Mouse (Mus musculus) cerebellum, adult 2 months (tissue): ENCODE results near the gene Cwc27.

Source experiments
- CTCF ChIP-seq: fragments of 200-500 bp; IDR thresholded peaks from 2 replicates; pipeline ENCODE4 v1.5.1; 2011; ENCODE audit warnings: low read depth, mild to moderate bottlenecking, control low read depth, low read length, moderate library complexity, borderline replicate concordance; ENCODE audit not compliant: insufficient read depth
- POLR2A ChIP-seq: fragments of 200-500 bp; IDR thresholded peaks from 2 replicates; pipeline ENCODE4 v1.6.1; 2011; ENCODE audit warnings: low read length, control low read depth, borderline replicate concordance; ENCODE audit not compliant: insufficient read depth

DNA sequence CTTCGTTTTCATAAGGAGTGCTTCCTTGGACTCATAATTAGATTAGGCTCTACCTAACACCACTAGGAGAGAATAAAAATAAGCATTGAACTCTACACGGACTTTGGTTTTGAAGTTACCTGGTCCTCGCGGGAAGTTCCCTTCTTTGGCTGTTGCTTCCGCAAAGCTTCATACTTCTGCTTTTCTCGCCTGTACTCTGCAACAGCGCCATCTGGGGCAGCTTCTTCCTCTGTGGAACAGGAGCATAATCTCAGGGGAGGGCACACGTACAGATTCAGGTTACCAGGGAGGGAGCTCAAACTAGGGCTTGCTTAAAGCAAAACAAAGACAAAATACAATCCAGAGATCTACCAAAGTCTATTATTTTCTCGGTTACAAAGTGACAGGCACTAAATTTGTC, 155.8 kb downstream of the Cwc27 start:
- TF ChIP-seq POLR2A (no peak), CTCF (no peak)
